Mouse (Mus musculus): ENCODE data around the gene Rngtt.

DNA sequence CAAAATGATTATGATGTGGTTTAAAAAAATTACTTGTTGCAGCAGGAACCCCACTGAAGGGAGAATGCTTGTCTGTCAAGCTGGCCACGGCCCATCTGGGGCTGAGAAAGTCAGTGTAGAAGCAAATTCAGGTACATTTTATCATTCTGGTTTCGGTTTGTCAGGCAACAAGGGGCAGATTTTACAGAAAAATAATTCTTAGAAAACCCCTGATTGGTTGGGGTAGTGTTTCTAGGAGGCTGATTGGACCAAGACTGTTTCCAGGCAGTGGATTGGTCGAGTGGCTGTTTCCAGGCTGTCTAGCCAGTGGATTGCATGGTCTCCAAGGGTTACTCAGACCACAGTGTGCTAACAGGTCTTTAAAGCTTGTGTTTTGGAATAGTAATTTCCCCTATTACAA lies 20.1 kb upstream of the Rngtt start, which contains the start of gene Pnrc1:
- TF ChIP-seq CTCF (IDR thresholded peaks at IDR 0.05) (no peak), EP300 (IDR thresholded peaks at IDR 0.05; ENCODE audit: insufficient read depth, low read depth, low read length) (no peak)
